Mouse (Mus musculus) cortical plate, adult 2 months (tissue): ENCODE measurements around the gene Scube1. TPM values are rescaled to one million over a fixed set of nuclear protein-coding genes. Genes with fewer than 3 reads are reported as not detected.

ENCODE experiments used
- H3K27ac ChIP-seq: fragments of 200-500 bp; 2 replicates; pipeline ENCODE4 v1.5.1; 2012; ENCODE audit warnings: low read length, control low read depth, inconsistent platforms; ENCODE audit not compliant: insufficient read depth
- H3K4me1 ChIP-seq: fragments of 200-500 bp; 2 replicates; pipeline ENCODE4 v1.6.1; 2011; ENCODE audit warnings: low read length; ENCODE audit not compliant: control insufficient read depth, insufficient read depth
- H3K4me3 ChIP-seq: fragments of 200-500 bp; 2 replicates; pipeline ENCODE4 v1.5.1; 2011; ENCODE audit warnings: mild to moderate bottlenecking, low read length, control low read depth; ENCODE audit not compliant: insufficient read depth
- CTCF ChIP-seq: fragments of 200-500 bp; IDR thresholded peaks from 2 replicates; pipeline ENCODE4 v1.5.1; 2011; ENCODE audit warnings: mild to moderate bottlenecking, control low read depth, low read length; ENCODE audit not compliant: insufficient read depth; ENCODE audit errors: extremely low read depth
- POLR2A ChIP-seq: fragments of 200-500 bp; IDR thresholded peaks from 2 replicates; pipeline ENCODE4 v1.6.1; 2011; ENCODE audit warnings: mild to moderate bottlenecking, low read length, control low read depth; ENCODE audit not compliant: insufficient read depth; ENCODE audit errors: extremely low read depth
- polyA plus RNA-seq: library from polyadenylated mRNA; depleted of rRNA; stranded (reverse); fragments of >200 nt; gene quantifications from 2 replicates; pipeline ENCODE4 v1.2.3, GENCODE M21; 2012

The Scube1 gene
- polyA plus RNA-seq, 1 experiment = 26.7 TPM

- Histone ChIP-seq H3K4me3 (no peak overlapping the region), H3K27ac (no peak overlapping the region), H3K4me1 (no peaks in the 10 kb centered on the region)
- TF ChIP-seq CTCF = no peak
- TF ChIP-seq POLR2A = no peak
These were observed 12.0 kb downstream of the Scube1 start for GRCm38 (mm10) chr15:83712798-83713197.

- TF ChIP-seq CTCF (no peak), POLR2A (no peak)
- Histone ChIP-seq H3K4me1 (no peaks in the 10 kb centered on the region), H3K4me3 (no peak overlapping the region), H3K27ac (no peak overlapping the region)
These were observed 12.5 kb downstream of the Scube1 start for GRCm38 (mm10) chr15:83712361-83712760.

GRCm38 (mm10) chr15:83709889-83710774 lies 14.7 kb downstream of the Scube1 start:
- H3K4me3 ChIP-seq = no peak overlapping the region
- H3K4me1 ChIP-seq = no peaks in the 10 kb centered on the region
- H3K27ac ChIP-seq = no peak overlapping the region
- TF ChIP-seq CTCF (no peak), POLR2A (no peak)

DNA sequence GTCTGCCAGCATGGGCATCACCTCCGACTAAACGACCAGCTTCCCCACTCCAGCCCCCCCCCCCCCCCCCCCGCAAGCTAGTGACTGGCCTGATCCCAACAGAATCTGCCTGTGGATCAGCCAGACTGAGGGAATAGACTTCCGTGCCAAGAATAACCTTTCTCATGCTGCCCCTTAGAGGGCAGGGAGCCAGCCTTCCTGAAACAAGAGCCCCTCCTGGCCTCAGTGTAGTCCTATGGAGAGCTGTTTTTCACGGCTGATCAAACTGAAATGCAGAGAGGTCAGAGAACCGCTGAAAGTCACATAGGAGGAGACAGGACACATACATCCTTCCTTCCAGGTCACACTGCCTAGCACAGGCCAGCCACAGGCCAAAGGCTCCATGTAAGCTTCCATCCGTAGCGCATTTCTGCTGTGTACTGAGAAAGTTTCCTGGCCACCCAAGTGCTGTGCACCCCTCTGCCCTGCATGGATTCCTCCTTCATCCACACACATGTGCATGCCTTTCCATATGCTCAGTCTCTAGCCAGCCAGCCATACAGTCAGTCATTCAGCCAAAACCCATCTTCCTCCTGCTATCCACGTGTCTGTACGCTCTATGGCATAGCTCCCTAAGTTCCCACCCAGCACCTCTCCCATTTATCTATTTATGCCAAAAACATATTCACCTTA lies 18.2 kb downstream of the Scube1 start:
- TF ChIP-seq CTCF (no peak), POLR2A (no peak)
- Histone ChIP-seq H3K27ac (no peak overlapping the region), H3K4me1 (no peaks in the 10 kb centered on the region), H3K4me3 (no peak overlapping the region)

DNA sequence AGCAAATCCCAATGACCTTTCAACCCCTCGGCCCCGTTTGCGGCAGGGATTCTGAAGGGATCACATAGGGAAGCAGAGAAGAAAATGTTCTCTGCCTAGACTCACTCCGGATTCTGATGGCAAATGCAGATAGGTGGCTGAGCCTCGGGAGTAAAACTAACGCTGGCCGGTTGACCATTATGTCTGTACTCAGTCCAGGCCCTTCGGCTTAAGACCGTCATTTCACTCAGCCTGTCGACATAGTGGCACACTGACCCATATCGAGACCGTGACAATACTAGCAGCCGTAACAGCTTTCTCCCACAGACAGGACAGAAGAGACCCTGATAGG lies 24.3 kb downstream of the Scube1 start:
- no peak overlapping the region for H3K4me3 ChIP-seq
- no peak for TF ChIP-seq CTCF
- no peak for TF ChIP-seq POLR2A

GRCm38 (mm10) chr15:83699834-83700592 lies 24.8 kb downstream of the Scube1 start:
- Histone ChIP-seq H3K4me1 (no peaks in the 10 kb centered on the region), H3K27ac (no peak overlapping the region), H3K4me3 (no peak overlapping the region)
- TF ChIP-seq POLR2A (no peak), CTCF (no peak)

More for the DNA sequence above, 24.3 kb downstream of the Scube1 start:
- Histone ChIP-seq H3K4me1 (no peaks in the 10 kb centered on the region), H3K27ac (no peak overlapping the region)

DNA sequence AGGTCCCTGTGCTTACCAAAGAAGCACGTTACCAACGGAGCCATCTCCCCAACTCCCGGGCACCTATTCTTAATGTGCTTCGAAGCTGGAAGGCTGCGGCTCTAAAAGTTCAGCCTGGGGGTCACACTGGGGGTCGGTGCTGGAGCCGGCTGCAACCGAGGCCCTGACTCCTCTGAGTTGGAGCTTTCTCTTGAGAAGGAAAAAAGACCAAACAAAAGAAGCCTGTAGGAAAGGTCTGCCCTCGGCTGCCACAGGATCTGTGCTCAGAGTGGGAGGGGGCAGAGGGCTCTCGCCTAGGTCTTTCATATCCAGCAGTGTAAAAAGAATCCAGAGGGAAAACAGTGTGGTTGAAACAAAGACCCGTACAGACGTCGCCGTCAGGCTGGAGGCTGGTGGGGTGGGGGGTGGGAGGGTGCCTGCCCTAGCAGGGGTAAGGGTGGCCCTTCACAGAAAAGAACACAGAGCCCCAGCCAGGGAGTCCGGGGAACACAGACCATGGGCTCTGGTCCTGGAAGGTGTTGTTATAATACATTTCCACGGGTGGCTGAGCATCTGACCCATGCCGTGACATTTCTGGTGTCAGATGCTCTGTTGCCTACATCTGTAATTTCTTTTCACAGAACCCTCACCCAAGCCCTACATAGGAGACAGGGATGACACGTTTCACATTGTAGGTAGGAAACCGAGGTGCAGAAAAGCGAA lies 25.5 kb downstream of the Scube1 start:
- H3K4me3 ChIP-seq = no peak overlapping the region
- H3K27ac ChIP-seq = no peak overlapping the region
- TF ChIP-seq POLR2A = no peak
- TF ChIP-seq CTCF = no peak
- no peaks in the 10 kb centered on the region for H3K4me1 ChIP-seq

GRCm38 (mm10) chr15:83696681-83697381 lies 28.0 kb downstream of the Scube1 start:
- Histone ChIP-seq H3K4me3 (no peak overlapping the region), H3K4me1 (no peaks in the 10 kb centered on the region), H3K27ac (no peak overlapping the region)
- no peak for TF ChIP-seq CTCF
- TF ChIP-seq POLR2A = no peak
